Mouse (Mus musculus): ENCODE measurements around the gene Prss54. TPM values are rescaled to one million over a fixed set of nuclear protein-coding genes. Genes with fewer than 3 reads are reported as not detected.

The Prss54 gene
- polyA plus RNA-seq, 1 experiment = not detected

GRCm38 (mm10) chr8:95599861-95600260 lies 23.7 kb upstream of the Prss54 start:
- H3K4me3 ChIP-seq (replicated peaks; ENCODE audit: extremely low read depth, low read depth, low read length) = no peak overlapping the region
- WGBS = 12% methylated on average over 11 of the region's 11 CpGs

GRCm38 (mm10) chr8:95596841-95597241 lies 20.7 kb upstream of the Prss54 start:
- Histone ChIP-seq H3K4me3 (replicated peaks; ENCODE audit: extremely low read depth, low read depth, low read length) (no peak overlapping the region), H3K4me1 (ENCODE audit: control insufficient read depth, insufficient read depth, low read length) (no peaks in the 10 kb centered on the region)
- no peak for DNase-seq
- TF ChIP-seq POLR2A (IDR thresholded peaks at IDR 0.05; ENCODE audit: borderline replicate concordance, extremely low read depth, low read depth, low read length) (no peak), CTCF (IDR thresholded peaks at IDR 0.05; ENCODE audit: insufficient read depth, low read length) (no peak)
- WGBS = 40% methylated on average over 4 of the region's 4 CpGs

More at GRCm38 (mm10) chr8:95599861-95600260, 23.7 kb upstream of the Prss54 start:
- no peaks in the 10 kb centered on the region for H3K4me1 ChIP-seq (ENCODE audit: control insufficient read depth, insufficient read depth, low read length)
- peak; percentile 33 for DNase-seq
- TF ChIP-seq CTCF (IDR thresholded peaks at IDR 0.05; ENCODE audit: insufficient read depth, low read length) (peak; percentile 70), POLR2A (IDR thresholded peaks at IDR 0.05; ENCODE audit: borderline replicate concordance, extremely low read depth, low read depth, low read length) (no peak)

GRCm38 (mm10) chr8:95595131-95595530 lies 19.0 kb upstream of the Prss54 start:
- H3K4me1 ChIP-seq (ENCODE audit: control insufficient read depth, insufficient read depth, low read length) = no peaks in the 10 kb centered on the region
- TF ChIP-seq POLR2A (IDR thresholded peaks at IDR 0.05; ENCODE audit: borderline replicate concordance, extremely low read depth, low read depth, low read length) = no peak
- DNase-seq = no peak
- WGBS = 85% methylated on average over 14 of the region's 14 CpGs
- no peak overlapping the region for H3K4me3 ChIP-seq (replicated peaks; ENCODE audit: extremely low read depth, low read depth, low read length)

- WGBS = 91% methylated on average over 7 of the region's 7 CpGs
- no peak for DNase-seq
- Histone ChIP-seq H3K4me3 (replicated peaks; ENCODE audit: extremely low read depth, low read depth, low read length) (no peak overlapping the region), H3K4me1 (ENCODE audit: control insufficient read depth, insufficient read depth, low read length) (no peaks in the 10 kb centered on the region)
- TF ChIP-seq POLR2A (IDR thresholded peaks at IDR 0.05; ENCODE audit: borderline replicate concordance, extremely low read depth, low read depth, low read length) (no peak), CTCF (IDR thresholded peaks at IDR 0.05; ENCODE audit: insufficient read depth, low read length) (no peak)
These were observed 17.6 kb upstream of the Prss54 start for GRCm38 (mm10) chr8:95593439-95594393.

- TF ChIP-seq CTCF (IDR thresholded peaks at IDR 0.05; ENCODE audit: insufficient read depth, low read length) (no peak), POLR2A (IDR thresholded peaks at IDR 0.05; ENCODE audit: borderline replicate concordance, extremely low read depth, low read depth, low read length) (no peak)
- 73% methylated on average over 12 of the region's 12 CpGs for WGBS
- Histone ChIP-seq H3K4me1 (ENCODE audit: control insufficient read depth, insufficient read depth, low read length) (no peaks in the 10 kb centered on the region), H3K4me3 (replicated peaks; ENCODE audit: extremely low read depth, low read depth, low read length) (no peak overlapping the region)
- no peak for DNase-seq
These were observed 16.1 kb upstream of the Prss54 start for GRCm38 (mm10) chr8:95592131-95592780.

GRCm38 (mm10) chr8:95590539-95590938 lies 14.4 kb upstream of the Prss54 start:
- WGBS = 79% methylated on average over 4 of the region's 4 CpGs
- no peak for DNase-seq
- TF ChIP-seq POLR2A (IDR thresholded peaks at IDR 0.05; ENCODE audit: borderline replicate concordance, extremely low read depth, low read depth, low read length) (no peak), CTCF (IDR thresholded peaks at IDR 0.05; ENCODE audit: insufficient read depth, low read length) (no peak)
- Histone ChIP-seq H3K4me3 (replicated peaks; ENCODE audit: extremely low read depth, low read depth, low read length) (no peak overlapping the region), H3K4me1 (ENCODE audit: control insufficient read depth, insufficient read depth, low read length) (no peaks in the 10 kb centered on the region)

- no peak for DNase-seq
- Histone ChIP-seq H3K4me3 (replicated peaks; ENCODE audit: extremely low read depth, low read depth, low read length) (no peak overlapping the region), H3K4me1 (ENCODE audit: control insufficient read depth, insufficient read depth, low read length) (no peaks in the 10 kb centered on the region)
- no peak for TF ChIP-seq CTCF (IDR thresholded peaks at IDR 0.05; ENCODE audit: insufficient read depth, low read length)
- no peak for TF ChIP-seq POLR2A (IDR thresholded peaks at IDR 0.05; ENCODE audit: borderline replicate concordance, extremely low read depth, low read depth, low read length)
- WGBS = 54% methylated on average over 10 of the region's 10 CpGs
These were observed 13.1 kb upstream of the Prss54 start for GRCm38 (mm10) chr8:95589282-95589681.

- no peaks in the 10 kb centered on the region for H3K4me1 ChIP-seq (ENCODE audit: control insufficient read depth, insufficient read depth, low read length)
- WGBS = 88% methylated on average over 1 of the region's 1 CpGs
- DNase-seq = no peak
- no peak overlapping the region for H3K4me3 ChIP-seq (replicated peaks; ENCODE audit: extremely low read depth, low read depth, low read length)
- TF ChIP-seq POLR2A (IDR thresholded peaks at IDR 0.05; ENCODE audit: borderline replicate concordance, extremely low read depth, low read depth, low read length) (no peak), CTCF (IDR thresholded peaks at IDR 0.05; ENCODE audit: insufficient read depth, low read length) (no peak)
These were observed 11.2 kb upstream of the Prss54 start for GRCm38 (mm10) chr8:95587339-95587738.

GRCm38 (mm10) chr8:95573146-95573545 lies 3.0 kb downstream of the Prss54 start:
- no peak for DNase-seq
- no peaks in the 10 kb centered on the region for H3K4me1 ChIP-seq (ENCODE audit: control insufficient read depth, insufficient read depth, low read length)
- no peak overlapping the region for H3K4me3 ChIP-seq (replicated peaks; ENCODE audit: extremely low read depth, low read depth, low read length)

More at GRCm38 (mm10) chr8:95573146-95573545, 3.0 kb downstream of the Prss54 start:
- TF ChIP-seq CTCF (IDR thresholded peaks at IDR 0.05; ENCODE audit: insufficient read depth, low read length) (no peak), POLR2A (IDR thresholded peaks at IDR 0.05; ENCODE audit: borderline replicate concordance, extremely low read depth, low read depth, low read length) (no peak)
- WGBS = 80% methylated on average over 5 of the region's 5 CpGs
